Mouse (Mus musculus) yolk sac, embryonic 10.5 days (tissue): ENCODE measurements at regions not wholly inside any gene's neighbourhood (a gene's known extent, or its start where the extent isn't known, plus 50 kb on each side); places are given as distances from the start of the nearest gene placed in this dataset.

Experiments
- DNase-seq: peaks from one replicate; pipeline ENCODE4 v3.0.0-alpha.2; 2017; ENCODE audit warnings: low spot score

GRCm38 (mm10) chr9:104496220-104496619, 50.9 kb upstream of the Cpne4 start:
- no peak for DNase-seq

GRCm38 (mm10) chr9:104490696-104491095, 56.4 kb upstream of the Cpne4 start:
- DNase-seq: no peak

GRCm38 (mm10) chr9:104489383-104489782, 57.7 kb upstream of the Cpne4 start:
- DNase-seq: no peak

GRCm38 (mm10) chr9:104482440-104482839, 64.6 kb upstream of the Cpne4 start:
- DNase-seq: no peak

- DNase-seq: no peak
Measured at GRCm38 (mm10) chr9:104480683-104481082, 66.4 kb upstream of the Cpne4 start.

- no peak for DNase-seq
Measured at GRCm38 (mm10) chr9:104474831-104475230, 72.3 kb upstream of the Cpne4 start.

- DNase-seq: no peak
Measured at GRCm38 (mm10) chr9:104467238-104467637, 79.8 kb upstream of the Cpne4 start.

- DNase-seq: no peak
Measured at GRCm38 (mm10) chr9:104463701-104464100, 83.4 kb upstream of the Cpne4 start.

GRCm38 (mm10) chr9:104460133-104460532, 87.0 kb upstream of the Cpne4 start:
- DNase-seq: no peak

GRCm38 (mm10) chr9:104457635-104458034, 89.5 kb upstream of the Cpne4 start:
- DNase-seq: no peak

- no peak for DNase-seq
Measured at GRCm38 (mm10) chr9:104448577-104449165, 98.4 kb upstream of the Cpne4 start.

- peak; percentile 7 for DNase-seq
Measured at GRCm38 (mm10) chr9:104444906-104445305, 102.2 kb upstream of the Cpne4 start.

- no peak for DNase-seq
Measured at GRCm38 (mm10) chr9:104443236-104443635, 103.8 kb upstream of the Cpne4 start.

- DNase-seq: no peak
Measured at GRCm38 (mm10) chr9:104413021-104413420, 75.5 kb upstream of the Acpp start.

- DNase-seq: peak; percentile 47
Measured at GRCm38 (mm10) chr9:104410211-104410610, 72.7 kb upstream of the Acpp start.

- no peak for DNase-seq
Measured at GRCm38 (mm10) chr9:104409381-104409780, 71.8 kb upstream of the Acpp start.

GRCm38 (mm10) chr9:104408571-104409294, 71.2 kb upstream of the Acpp start:
- peak; percentile 79 for DNase-seq

GRCm38 (mm10) chr9:104407559-104408376, 70.2 kb upstream of the Acpp start:
- peak; percentile 61 for DNase-seq

GRCm38 (mm10) chr9:104407011-104407410, 69.5 kb upstream of the Acpp start:
- DNase-seq: no peak

GRCm38 (mm10) chr9:104406491-104406890, 68.9 kb upstream of the Acpp start:
- DNase-seq: no peak

GRCm38 (mm10) chr9:104403863-104404262, 66.3 kb upstream of the Acpp start:
- no peak for DNase-seq

GRCm38 (mm10) chr9:104401673-104402072, 64.1 kb upstream of the Acpp start:
- peak; percentile 26 for DNase-seq

GRCm38 (mm10) chr9:104399927-104400326, 62.4 kb upstream of the Acpp start:
- DNase-seq: no peak
